Mouse (Mus musculus): Measurements from ENCODE around the gene Dgki. TPM values are rescaled to one million over a fixed set of nuclear protein-coding genes. Genes with fewer than 3 reads are reported as not detected.

The Dgki gene
- total RNA-seq, 2 experiments from 2014 or later: 1.1 TPM; not detected in 1

GRCm38 (mm10) chr6:37044796-37045195 lies 255.2 kb downstream of the Dgki start:
- ATAC-seq (replicated peaks; ENCODE audit: low FRiP score, poor library complexity, severe bottlenecking): no peak

- no peak for ATAC-seq (replicated peaks; ENCODE audit: low FRiP score, poor library complexity, severe bottlenecking)
Measured at GRCm38 (mm10) chr6:37038444-37038843, 261.5 kb downstream of the Dgki start.

GRCm38 (mm10) chr6:37037115-37037908 lies 262.7 kb downstream of the Dgki start:
- ATAC-seq (replicated peaks; ENCODE audit: low FRiP score, poor library complexity, severe bottlenecking): no peak

GRCm38 (mm10) chr6:37035681-37036080 lies 264.3 kb downstream of the Dgki start:
- ATAC-seq (replicated peaks; ENCODE audit: low FRiP score, poor library complexity, severe bottlenecking): no peak

- ATAC-seq (replicated peaks; ENCODE audit: low FRiP score, poor library complexity, severe bottlenecking): no peak
Measured at GRCm38 (mm10) chr6:37030986-37031385, 269.0 kb downstream of the Dgki start.

GRCm38 (mm10) chr6:37030402-37030801 lies 269.6 kb downstream of the Dgki start:
- ATAC-seq (replicated peaks; ENCODE audit: low FRiP score, poor library complexity, severe bottlenecking): no peak

- ATAC-seq (replicated peaks; ENCODE audit: low FRiP score, poor library complexity, severe bottlenecking): no peak
Measured at GRCm38 (mm10) chr6:37028841-37029240, 271.1 kb downstream of the Dgki start.

- no peak for ATAC-seq (replicated peaks; ENCODE audit: low FRiP score, poor library complexity, severe bottlenecking)
Measured at GRCm38 (mm10) chr6:37028300-37028699, 271.7 kb downstream of the Dgki start.

- no peak for ATAC-seq (replicated peaks; ENCODE audit: low FRiP score, poor library complexity, severe bottlenecking)
Measured at GRCm38 (mm10) chr6:37026343-37027243, 273.4 kb downstream of the Dgki start.

- no peak for ATAC-seq (replicated peaks; ENCODE audit: low FRiP score, poor library complexity, severe bottlenecking)
Measured at GRCm38 (mm10) chr6:37016046-37016445, 283.9 kb downstream of the Dgki start.

GRCm38 (mm10) chr6:37011597-37011996 lies 288.4 kb downstream of the Dgki start:
- ATAC-seq (replicated peaks; ENCODE audit: low FRiP score, poor library complexity, severe bottlenecking): no peak

- no peak for ATAC-seq (replicated peaks; ENCODE audit: low FRiP score, poor library complexity, severe bottlenecking)
Measured at GRCm38 (mm10) chr6:37007573-37007972, 292.4 kb downstream of the Dgki start.

- ATAC-seq (replicated peaks; ENCODE audit: low FRiP score, poor library complexity, severe bottlenecking): no peak
Measured at GRCm38 (mm10) chr6:37004914-37005313, 295.1 kb downstream of the Dgki start.

- no peak for ATAC-seq (replicated peaks; ENCODE audit: low FRiP score, poor library complexity, severe bottlenecking)
Measured at GRCm38 (mm10) chr6:37003235-37003634, 296.7 kb downstream of the Dgki start.

- no peak for ATAC-seq (replicated peaks; ENCODE audit: low FRiP score, poor library complexity, severe bottlenecking)
Measured at GRCm38 (mm10) chr6:36998942-36999341, 301.0 kb downstream of the Dgki start.

GRCm38 (mm10) chr6:36994329-36994728 lies 305.7 kb downstream of the Dgki start:
- ATAC-seq (replicated peaks; ENCODE audit: low FRiP score, poor library complexity, severe bottlenecking): no peak

GRCm38 (mm10) chr6:36990186-36990585 lies 309.8 kb downstream of the Dgki start:
- no peak for ATAC-seq (replicated peaks; ENCODE audit: low FRiP score, poor library complexity, severe bottlenecking)

GRCm38 (mm10) chr6:36988800-36989199 lies 311.2 kb downstream of the Dgki start:
- ATAC-seq (replicated peaks; ENCODE audit: low FRiP score, poor library complexity, severe bottlenecking): no peak

GRCm38 (mm10) chr6:36981646-36982045 lies 318.3 kb downstream of the Dgki start:
- no peak for ATAC-seq (replicated peaks; ENCODE audit: low FRiP score, poor library complexity, severe bottlenecking)

- ATAC-seq (replicated peaks; ENCODE audit: low FRiP score, poor library complexity, severe bottlenecking): no peak
Measured at GRCm38 (mm10) chr6:36980475-36980874, 319.5 kb downstream of the Dgki start.

GRCm38 (mm10) chr6:36978176-36978575 lies 321.8 kb downstream of the Dgki start:
- ATAC-seq (replicated peaks; ENCODE audit: low FRiP score, poor library complexity, severe bottlenecking): no peak
